In genomic region chr12:27254125-27254524, GRCm38 (mm10) we compare ENCODE assay signal across 9 mouse cellular contexts.
DNase-seq lines count a peak whose midpoint lies in the region; ATAC-seq and TF ChIP-seq lines count a peak whose summit lies in the region.
"Had no signal": no experiment of that assay in that cellular context is flagged by ENCODE, and none has a peak within 500 bp of the region (broad histone marks: within the 10 kb centered on the region; RNA-seq: fewer than 3 reads in every experiment).

No protein-coding gene starts in this region.

- ATAC-seq in hindbrain, embryonic 14.5 days (ENCODE audit: low FRiP score) = no peak
- ATAC-seq in hindbrain, embryonic 11.5 days (ENCODE audit: low FRiP score) = no peak
- ATAC-seq in hindbrain, postnatal 0 days = no peak
- peak; percentile 74; the same call in 1 of the 2 replicates for ATAC-seq in limb, embryonic 14.5 days (ENCODE audit: low FRiP score, low read depth)

- peaks cover 11% of the 10 kb centered on the region for H3K4me1 ChIP-seq in hindbrain, embryonic 14.5 days (replicated peaks; ENCODE audit: control insufficient read depth, insufficient read depth, low read length)
- no peaks in the 10 kb centered on the region for H3K4me1 ChIP-seq in hindbrain, embryonic 11.5 days (replicated peaks; ENCODE audit: control insufficient read depth, insufficient read depth, low read length)
- H3K4me1 ChIP-seq in hindbrain, postnatal 0 days (ENCODE audit: insufficient read depth, low read length) = peaks cover 3% of the 10 kb centered on the region; the same call in 1 of the 2 replicates
- H3K4me1 ChIP-seq in limb, embryonic 14.5 days (ENCODE audit: control insufficient read depth, insufficient read depth, low read length) = peaks cover 19% of the 10 kb centered on the region

- no peak overlapping the region for H3K27ac ChIP-seq in hindbrain, embryonic 14.5 days
- H3K27ac ChIP-seq in hindbrain, embryonic 11.5 days (ENCODE audit: low read depth, low read length) = no peak overlapping the region
- H3K27ac ChIP-seq in hindbrain, postnatal 0 days = no peak overlapping the region
- H3K27ac ChIP-seq in limb, embryonic 14.5 days (replicated peaks; ENCODE audit: low read depth, low read length) = peak overlapping the region; percentile 34; the same call in 1 of the 2 replicates

- no peak overlapping the region for H3K9ac ChIP-seq in hindbrain, embryonic 14.5 days
- no peak overlapping the region for H3K9ac ChIP-seq in hindbrain, embryonic 11.5 days (ENCODE audit: low read depth, low read length)
- H3K9ac ChIP-seq in hindbrain, postnatal 0 days (replicated peaks; ENCODE audit: low read length) = no peak overlapping the region
- no peak overlapping the region for H3K9ac ChIP-seq in limb, embryonic 14.5 days (ENCODE audit: low read depth, low read length, severe bottlenecking)

- 55% methylated on average over 3 of the region's 3 CpGs for WGBS in hindbrain, embryonic 14.5 days
- 67% methylated on average over 3 of the region's 3 CpGs for WGBS in hindbrain, embryonic 11.5 days
- 31% methylated on average over 3 of the region's 3 CpGs for WGBS in hindbrain, postnatal 0 days
- 2% methylated on average over 3 of the region's 3 CpGs for WGBS in limb, embryonic 14.5 days

- no peak for TF ChIP-seq POLR2A in limb, embryonic 14.5 days (IDR thresholded peaks at IDR 0.05; ENCODE audit: borderline replicate concordance, extremely low read depth, insufficient read depth, insufficient read length)

- no peaks in the 10 kb centered on the region for H3K27me3 ChIP-seq in hindbrain, embryonic 14.5 days (ENCODE audit: control insufficient read depth, insufficient read depth, low read length)
- no peaks in the 10 kb centered on the region for H3K27me3 ChIP-seq in hindbrain, embryonic 11.5 days (ENCODE audit: control insufficient read depth, insufficient read depth, low read length)
- H3K27me3 ChIP-seq in hindbrain, postnatal 0 days (ENCODE audit: insufficient read depth, low read length) = no peaks in the 10 kb centered on the region
- H3K27me3 ChIP-seq in limb, embryonic 14.5 days (ENCODE audit: control insufficient read depth, insufficient read depth, low read length) = no peaks in the 10 kb centered on the region

- no peak overlapping the region for H3K4me2 ChIP-seq in hindbrain, embryonic 14.5 days (replicated peaks)
- H3K4me2 ChIP-seq in hindbrain, embryonic 11.5 days (replicated peaks; ENCODE audit: low read depth, low read length) = no peak overlapping the region
- H3K4me2 ChIP-seq in hindbrain, postnatal 0 days (ENCODE audit: low read depth, low read length) = no peak overlapping the region
- H3K4me2 ChIP-seq in limb, embryonic 14.5 days (replicated peaks; ENCODE audit: low read depth, low read length, severe bottlenecking) = no peak overlapping the region; the same call in 1 of the 2 replicates
- H3K4me2 ChIP-seq: midbrain, embryonic 11.5 days had no signal

- peak; percentile 33 for DNase-seq in hindbrain, embryonic 14.5 days (ENCODE audit: low spot score)
- DNase-seq in hindbrain, embryonic 11.5 days (ENCODE audit: low spot score) = no peak
- peak; percentile 67 for DNase-seq in forelimb bud, embryonic 11.5 days (ENCODE audit: low read depth, low spot score)
- DNase-seq in hindbrain, postnatal 0 days (ENCODE audit: low spot score) = peak; percentile 56
- peak; percentile 80 for DNase-seq in limb, embryonic 14.5 days (ENCODE audit: low spot score)
- DNase-seq in testis, postnatal 14 days (ENCODE audit: low spot score) = no peak
- no peak for DNase-seq in cerebellum, adult 9-11 months

- H3K9me3 ChIP-seq in hindbrain, embryonic 14.5 days (ENCODE audit: control insufficient read depth, low read length) = no peaks in the 10 kb centered on the region
- no peaks in the 10 kb centered on the region for H3K9me3 ChIP-seq in hindbrain, embryonic 11.5 days (ENCODE audit: control insufficient read depth, low read length)
- H3K9me3 ChIP-seq in hindbrain, postnatal 0 days (ENCODE audit: low read length) = no peaks in the 10 kb centered on the region
- H3K9me3 ChIP-seq in limb, embryonic 14.5 days (ENCODE audit: control insufficient read depth, low read length) = no peaks in the 10 kb centered on the region

- no peak overlapping the region for H3K4me3 ChIP-seq in hindbrain, embryonic 14.5 days (replicated peaks; ENCODE audit: low read length)
- no peak overlapping the region for H3K4me3 ChIP-seq in hindbrain, embryonic 11.5 days (ENCODE audit: low read depth, low read length)
- no peak overlapping the region for H3K4me3 ChIP-seq in hindbrain, postnatal 0 days (ENCODE audit: low read length)
- H3K4me3 ChIP-seq in limb, embryonic 14.5 days (replicated peaks; ENCODE audit: low read length) = no peak overlapping the region
- H3K4me3 ChIP-seq: erythroblast, embryonic 14.5 days had no signal

- no peak for TF ChIP-seq CTCF in hindbrain, postnatal 0 days (IDR thresholded peaks at IDR 0.05; ENCODE audit: low read depth)

- no peaks in the 10 kb centered on the region for H3K36me3 ChIP-seq in hindbrain, embryonic 14.5 days (replicated peaks; ENCODE audit: control insufficient read depth, insufficient read depth)
- H3K36me3 ChIP-seq in hindbrain, embryonic 11.5 days (ENCODE audit: control insufficient read depth, insufficient read depth, low read length) = no peaks in the 10 kb centered on the region
- no peaks in the 10 kb centered on the region for H3K36me3 ChIP-seq in hindbrain, postnatal 0 days (ENCODE audit: insufficient read depth, low read length)
- H3K36me3 ChIP-seq in limb, embryonic 14.5 days (ENCODE audit: control insufficient read depth, insufficient read depth, low read length) = no peaks in the 10 kb centered on the region

Comparison
In these comparisons a context has a peak if more than half of its experiments do, and no peak if none do; other contexts are left out.
1. DNase-seq: peak in hindbrain, embryonic 14.5 days (single experiment), forelimb bud, embryonic 11.5 days (single experiment), hindbrain, postnatal 0 days (single experiment) and limb, embryonic 14.5 days (single experiment); none in hindbrain, embryonic 11.5 days (single experiment), testis, postnatal 14 days (single experiment) and cerebellum, adult 9-11 months (single experiment).